Mouse (Mus musculus) liver, adult 2 months (tissue): Measurements from ENCODE around the gene Sema3g. TPM values are rescaled to one million over a fixed set of nuclear protein-coding genes. Genes with fewer than 3 reads are reported as not detected.

Source experiments
- DNase-seq: peaks from one replicate; pipeline ENCODE4 v3.0.0-alpha.2; 2011; ENCODE audit warnings: low read depth, low spot score; ENCODE audit errors: extremely low read depth
- H3K27ac ChIP-seq: fragments of 200-500 bp; replicated peaks from 2 replicates; pipeline ENCODE4 v1.5.1; 2012; ENCODE audit warnings: low read depth, mild to moderate bottlenecking, control low read depth, inconsistent platforms, low read length; ENCODE audit not compliant: insufficient read depth
- H3K27me3 ChIP-seq: fragments of 200-500 bp; 2 replicates; pipeline ENCODE4 v1.6.1; 2012; ENCODE audit warnings: mild to moderate bottlenecking, moderate library complexity, low read length, inconsistent platforms; ENCODE audit not compliant: control insufficient read depth, insufficient read depth
- H3K36me3 ChIP-seq: fragments of 200-500 bp; 2 replicates; pipeline ENCODE4 v1.6.1; 2012; ENCODE audit warnings: low read length, inconsistent platforms; ENCODE audit not compliant: control insufficient read depth, insufficient read depth
- H3K4me1 ChIP-seq: fragments of 200-500 bp; 2 replicates; pipeline ENCODE4 v1.6.1; 2011; ENCODE audit warnings: low read length; ENCODE audit not compliant: control insufficient read depth, insufficient read depth
- H3K4me3 ChIP-seq: fragments of 200-500 bp; 2 replicates; pipeline ENCODE4 v1.5.1; 2011; ENCODE audit warnings: low read depth, mild to moderate bottlenecking, control low read depth, low read length, moderate library complexity; ENCODE audit not compliant: insufficient read depth
- H3K79me2 ChIP-seq: fragments of 200-500 bp; 2 replicates; pipeline ENCODE4 v1.6.1; 2012; ENCODE audit warnings: inconsistent platforms, mild to moderate bottlenecking, low read length, moderate library complexity; ENCODE audit not compliant: control insufficient read depth, insufficient read depth
- H3K9ac ChIP-seq: fragments of 200-500 bp; 2 replicates; pipeline ENCODE4 v1.6.1; 2012; ENCODE audit warnings: low read depth, mild to moderate bottlenecking, control low read depth, inconsistent platforms, low read length
- CTCF ChIP-seq: fragments of 200-500 bp; IDR thresholded peaks from 2 replicates; pipeline ENCODE4 v1.5.1; 2011; ENCODE audit warnings: low read depth, low read length, control low read depth
- POLR2A ChIP-seq: fragments of 200-500 bp; IDR thresholded peaks from 2 replicates; pipeline ENCODE4 v1.6.1; 2011; ENCODE audit warnings: low read length, control low read depth; ENCODE audit not compliant: insufficient read depth; ENCODE audit errors: extremely low read depth
- WGBS: fragments of 180-500 bp; shearing (Covaris S2); methylation state at CpG from one replicate; pipeline ENCODE4 v1.1.7; 2018; 5-methylcytosine and 5-hydroxymethylcytosine counted together
- polyA plus RNA-seq: library from polyadenylated mRNA; depleted of rRNA; stranded (reverse); fragments of >200 nt; gene quantifications from 2 replicates; pipeline ENCODE4 v1.2.3, GENCODE M21; 2012
- total RNA-seq: library from RNA; depleted of rRNA; stranded (reverse); fragments of >200 nt; gene quantifications from 2 replicates; pipeline ENCODE4 v1.2.3, GENCODE M21; 2014

The Sema3g gene
- total and polyA plus RNA-seq, 2 experiments = under 0.01 to 0.05 TPM

- no peaks in the 10 kb centered on the region for H3K4me1 ChIP-seq
- H3K36me3 ChIP-seq = peaks cover 21% of the 10 kb centered on the region
- H3K4me3 ChIP-seq = no peak overlapping the region
- H3K9ac ChIP-seq = no peak overlapping the region
- H3K27me3 ChIP-seq = no peaks in the 10 kb centered on the region
- WGBS = 96% methylated on average over 4 of the region's 4 CpGs
- no peaks in the 10 kb centered on the region for H3K79me2 ChIP-seq
- TF ChIP-seq CTCF (no peak), POLR2A (no peak)
- H3K27ac ChIP-seq = no peak overlapping the region
- DNase-seq = no peak
These were observed 42.7 kb downstream of the Sema3g start for GRCm38 (mm10) chr14:31260374-31260773.

GRCm38 (mm10) chr14:31260932-31261331 lies 43.3 kb downstream of the Sema3g start:
- no peaks in the 10 kb centered on the region for H3K27me3 ChIP-seq
- 94% methylated on average over 9 of the region's 9 CpGs for WGBS
- no peak overlapping the region for H3K4me3 ChIP-seq
- H3K4me1 ChIP-seq = no peaks in the 10 kb centered on the region
- DNase-seq = no peak
- no peak overlapping the region for H3K9ac ChIP-seq
- peaks cover 20% of the 10 kb centered on the region for H3K36me3 ChIP-seq
- TF ChIP-seq CTCF = no peak
- no peak for TF ChIP-seq POLR2A
- H3K79me2 ChIP-seq = no peaks in the 10 kb centered on the region
- H3K27ac ChIP-seq = no peak overlapping the region

DNA sequence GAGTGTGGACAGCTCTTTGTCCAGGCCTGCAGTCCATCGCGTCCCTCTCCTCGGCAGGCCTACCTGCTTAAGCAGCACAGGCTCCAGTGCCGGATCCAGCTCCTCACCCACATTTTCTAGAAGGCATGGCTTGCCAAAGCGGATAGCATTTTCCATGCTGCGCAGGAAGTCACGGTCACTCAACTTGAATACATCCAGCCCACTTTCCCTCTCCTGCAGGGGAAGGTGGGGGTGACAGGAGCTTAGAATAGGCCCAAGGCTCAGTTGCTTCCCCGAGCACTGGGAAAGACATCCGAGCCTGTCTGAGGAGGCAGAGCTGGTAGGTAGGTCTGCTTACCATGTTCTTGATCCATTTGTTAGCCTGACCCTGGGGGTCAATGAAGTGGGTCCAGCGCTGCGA lies 50.0 kb downstream of the Sema3g start:
- no peaks in the 10 kb centered on the region for H3K79me2 ChIP-seq
- no peaks in the 10 kb centered on the region for H3K27me3 ChIP-seq
- H3K4me3 ChIP-seq = no peak overlapping the region
- TF ChIP-seq CTCF (no peak), POLR2A (no peak)
- no peaks in the 10 kb centered on the region for H3K4me1 ChIP-seq
- H3K36me3 ChIP-seq = no peaks in the 10 kb centered on the region
- WGBS = 90% methylated on average over 11 of the region's 11 CpGs
- no peak overlapping the region for H3K27ac ChIP-seq
- H3K9ac ChIP-seq = no peak overlapping the region
- DNase-seq = no peak

- no peak for DNase-seq
- 74% methylated on average over 9 of the region's 9 CpGs for WGBS
- Histone ChIP-seq H3K9ac (no peak overlapping the region), H3K4me3 (no peak overlapping the region), H3K36me3 (no peaks in the 10 kb centered on the region), H3K27ac (no peak overlapping the region), H3K79me2 (no peaks in the 10 kb centered on the region), H3K27me3 (no peaks in the 10 kb centered on the region), H3K4me1 (no peaks in the 10 kb centered on the region)
- TF ChIP-seq CTCF (no peak), POLR2A (no peak)
These were observed 50.8 kb downstream of the Sema3g start for GRCm38 (mm10) chr14:31268301-31269001.

GRCm38 (mm10) chr14:31269456-31270100 lies 51.9 kb downstream of the Sema3g start:
- H3K36me3 ChIP-seq = no peaks in the 10 kb centered on the region
- H3K4me1 ChIP-seq = no peaks in the 10 kb centered on the region
- H3K9ac ChIP-seq = no peak overlapping the region
- H3K79me2 ChIP-seq = no peaks in the 10 kb centered on the region
- no peak for DNase-seq
- no peak overlapping the region for H3K4me3 ChIP-seq
- H3K27me3 ChIP-seq = no peaks in the 10 kb centered on the region
- TF ChIP-seq CTCF = no peak
- no peak for TF ChIP-seq POLR2A
- 30% methylated on average over 28 of the region's 28 CpGs for WGBS
- no peak overlapping the region for H3K27ac ChIP-seq

DNA sequence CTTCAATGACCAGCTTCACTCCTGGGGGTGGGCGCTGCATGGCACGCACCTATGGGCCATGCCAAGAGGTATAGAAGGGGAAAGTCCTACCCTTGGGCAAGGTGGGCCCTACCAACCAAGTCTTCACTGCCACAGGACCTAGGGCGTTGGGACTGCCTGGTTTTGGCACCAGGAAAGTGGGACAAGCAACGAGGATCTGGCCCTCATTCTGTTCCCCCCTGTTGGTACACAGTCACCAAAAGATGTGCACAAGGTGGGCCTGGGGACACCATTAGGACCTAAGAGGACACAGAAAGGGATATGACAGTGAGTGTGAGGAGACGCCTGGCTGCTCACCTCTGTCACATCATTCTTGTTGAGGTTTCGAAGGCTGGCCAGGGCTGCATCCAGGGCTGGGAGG lies 53.5 kb downstream of the Sema3g start:
- WGBS = 86% methylated on average over 6 of the region's 6 CpGs
- no peak for DNase-seq
- Histone ChIP-seq H3K27me3 (no peaks in the 10 kb centered on the region), H3K9ac (no peak overlapping the region), H3K4me3 (no peak overlapping the region), H3K36me3 (no peaks in the 10 kb centered on the region), H3K4me1 (no peaks in the 10 kb centered on the region), H3K27ac (no peak overlapping the region), H3K79me2 (no peaks in the 10 kb centered on the region)
- TF ChIP-seq POLR2A (no peak), CTCF (no peak)
